Mouse (Mus musculus) adrenal gland, adult 2 months (tissue): ENCODE data around the gene Exoc7. TPM values are rescaled to one million over a fixed set of nuclear protein-coding genes. Genes with fewer than 3 reads are reported as not detected.

Experiments
- DNase-seq: peaks from one replicate; pipeline ENCODE4 v3.0.0; 2021
- long read RNA-seq: library from polyadenylated mRNA; stranded (forward); transcript quantifications from one replicate; pipeline ENCODE4 v2.0.0, GENCODE M21; 2021
- polyA plus RNA-seq: library from polyadenylated mRNA; depleted of rRNA; stranded (reverse); fragments of >200 nt; gene quantifications from 2 replicates; pipeline ENCODE4 v1.2.3, GENCODE M21; 2012; rRNA removed
- total RNA-seq, 2 experiments: library from RNA; stranded (reverse); gene quantifications; 2 replicates each; pipeline ENCODE4 v1.2.3; 2021

The Exoc7 gene
- total RNA-seq (10 to 100 TPM; 64.9 to 67.6 TPM), polyA plus RNA-seq (21.8 and 26.7 TPM in 2 replicates)
- long read RNA-seq, transcript Exoc7-202 (18 exons, 3,205 nt), result major isoform, 52 of 67 reads
- long read RNA-seq, partial matches to known transcripts, result 6 of 67 reads
- long read RNA-seq, other reads (novel, unspliced or antisense), result 6 of 67 reads

- no peak for DNase-seq
Observed at GRCm38 (mm10) chr11:116307019-116307725, at the start of gene Exoc7. Gene Exoc7, minus strand, starts transcription at chr11:116307233.

- no peak for DNase-seq
Observed at GRCm38 (mm10) chr11:116354521-116354920, 47.5 kb upstream of the Exoc7 start.

- no peak for DNase-seq
Observed at GRCm38 (mm10) chr11:116353535-116353934, 46.5 kb upstream of the Exoc7 start.

- no peak for DNase-seq
Observed at GRCm38 (mm10) chr11:116351294-116351693, 44.3 kb upstream of the Exoc7 start.

- DNase-seq, result no peak
Observed at GRCm38 (mm10) chr11:116347955-116348354, 40.9 kb upstream of the Exoc7 start.

GRCm38 (mm10) chr11:116347012-116347411 lies 40.0 kb upstream of the Exoc7 start:
- no peak for DNase-seq

- no peak for DNase-seq
Observed at GRCm38 (mm10) chr11:116342069-116342791, 35.2 kb upstream of the Exoc7 start.

- DNase-seq, result no peak
Observed at GRCm38 (mm10) chr11:116337531-116337930, 30.5 kb upstream of the Exoc7 start.

- no peak for DNase-seq
Observed at GRCm38 (mm10) chr11:116337000-116337399, 30.0 kb upstream of the Exoc7 start.

GRCm38 (mm10) chr11:116336393-116336792 lies 29.4 kb upstream of the Exoc7 start:
- DNase-seq, result no peak

- DNase-seq, result peak; percentile 97
Observed at GRCm38 (mm10) chr11:116335244-116336036, 28.4 kb upstream of the Exoc7 start, which contains the start of gene Foxj1. Gene Foxj1, minus strand, starts transcription at chr11:116335399.

- DNase-seq, result no peak
Observed at GRCm38 (mm10) chr11:116334417-116334782, 27.4 kb upstream of the Exoc7 start.

- no peak for DNase-seq
Observed at GRCm38 (mm10) chr11:116333526-116334416, 26.7 kb upstream of the Exoc7 start.

- DNase-seq, result no peak
Observed at GRCm38 (mm10) chr11:116332983-116333270, 25.9 kb upstream of the Exoc7 start.

GRCm38 (mm10) chr11:116332232-116332982 lies 25.4 kb upstream of the Exoc7 start:
- DNase-seq, result no peak

GRCm38 (mm10) chr11:116330211-116330518 lies 23.1 kb upstream of the Exoc7 start:
- no peak for DNase-seq

GRCm38 (mm10) chr11:116329314-116330210 lies 22.5 kb upstream of the Exoc7 start:
- DNase-seq, result no peak

GRCm38 (mm10) chr11:116326963-116327603 lies 20.1 kb upstream of the Exoc7 start:
- no peak for DNase-seq
